Comparison of ENCODE assay signal across 10 mouse cellular contexts in the genomic region with DNA sequence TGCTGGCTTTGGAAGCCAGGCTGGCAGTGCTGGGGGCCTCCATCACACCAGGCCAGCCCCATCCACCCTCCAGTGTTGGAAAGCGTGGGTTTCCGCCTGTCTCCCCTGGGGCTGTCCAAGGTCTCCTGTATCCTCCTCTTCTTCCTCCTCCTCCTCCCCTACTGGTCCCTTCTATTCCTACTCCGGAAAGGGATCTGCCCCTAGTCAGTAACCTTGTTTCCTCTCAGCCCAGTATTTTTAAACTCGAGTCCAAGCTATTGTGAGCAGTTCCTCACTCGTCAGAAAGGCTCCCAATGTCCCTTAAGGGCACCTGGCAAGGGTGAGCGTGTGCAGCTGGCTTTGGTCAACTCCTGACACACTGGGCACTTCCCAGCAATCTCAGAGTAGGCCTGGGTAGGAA. TPM values are rescaled to one million over a fixed set of nuclear protein-coding genes. Genes with fewer than 3 reads are reported as not detected.
A peak's percentile ranks its signal among the peaks of the same experiment; 100 is the strongest.
DNase-seq lines count a peak whose midpoint lies in the region; ATAC-seq and TF ChIP-seq lines count a peak whose summit lies in the region.
"Had no signal": no experiment of that assay in that cellular context is flagged by ENCODE, and none has a peak within 500 bp of the region (broad histone marks: within the 10 kb centered on the region; RNA-seq: fewer than 3 reads in every experiment).

No protein-coding gene starts in this region.

- 72% methylated on average over 6 of the region's 6 CpGs for WGBS in intestine, embryonic 15.5 days
- WGBS in intestine, postnatal 0 days, result 64% methylated on average over 6 of the region's 6 CpGs
- 38% methylated on average over 6 of the region's 6 CpGs for WGBS in bone marrow, adult 2 months
- 58% methylated on average over 6 of the region's 6 CpGs for WGBS in heart, embryonic 16.5 days

- peak; percentile 3 for DNase-seq in liver
- DNase-seq in cerebellum, adult 8-10 months, result no peak
- DNase-seq in MN1 (ENCODE audit: low spot score), result no peak
- DNase-seq: gastrocnemius, postnatal 10 days; right cerebral cortex, adult 18-20 months; thymus, adult 18-20 months had no signal

- H3K9me3 ChIP-seq in intestine, embryonic 15.5 days, result no peaks in the 10 kb centered on the region
- no peaks in the 10 kb centered on the region for H3K9me3 ChIP-seq in intestine, postnatal 0 days (ENCODE audit: control insufficient read depth)
- no peaks in the 10 kb centered on the region for H3K9me3 ChIP-seq in heart, embryonic 16.5 days (replicated peaks; ENCODE audit: control insufficient read depth, low read length)

- no peak overlapping the region for H3K4me3 ChIP-seq in intestine, embryonic 15.5 days (replicated peaks)
- no peak overlapping the region for H3K4me3 ChIP-seq in intestine, postnatal 0 days (ENCODE audit: low read depth, low read length)
- peak overlapping the region; percentile 15 for H3K4me3 ChIP-seq in bone marrow, adult 2 months (replicated peaks; ENCODE audit: control insufficient read depth, low read depth, low read length)
- H3K4me3 ChIP-seq in heart, embryonic 16.5 days (ENCODE audit: low read length), result no peak overlapping the region

- H3K27ac ChIP-seq in intestine, embryonic 15.5 days, result peak overlapping the region; percentile 51
- no peak overlapping the region for H3K27ac ChIP-seq in intestine, postnatal 0 days (ENCODE audit: low read depth, low read length)
- H3K27ac ChIP-seq in bone marrow, adult 2 months (ENCODE audit: control insufficient read depth, insufficient read depth, low read depth, low read length, poor library complexity), result peak overlapping the region; percentile 76
- H3K27ac ChIP-seq in heart, embryonic 16.5 days (ENCODE audit: low read length), result peak overlapping the region; percentile 68

- TF ChIP-seq CTCF in intestine, postnatal 0 days (IDR thresholded peaks at IDR 0.05; ENCODE audit: low read depth), result no peak
- TF ChIP-seq CTCF in bone marrow, adult 2 months (IDR thresholded peaks at IDR 0.05; ENCODE audit: control insufficient read depth, insufficient read depth, low read length), result no peak

- H3K9ac ChIP-seq in intestine, embryonic 15.5 days, result no peak overlapping the region
- no peak overlapping the region for H3K9ac ChIP-seq in intestine, postnatal 0 days (ENCODE audit: low read depth, low read length)
- H3K9ac ChIP-seq in heart, embryonic 16.5 days (ENCODE audit: low read length), result no peak overlapping the region

- H3K27me3 ChIP-seq in intestine, embryonic 15.5 days (replicated peaks), result no peaks in the 10 kb centered on the region
- H3K27me3 ChIP-seq in intestine, postnatal 0 days (replicated peaks; ENCODE audit: control insufficient read depth, insufficient read depth, low read length), result no peaks in the 10 kb centered on the region
- no peaks in the 10 kb centered on the region; the same call in 1 of the 2 replicates for H3K27me3 ChIP-seq in heart, embryonic 16.5 days (ENCODE audit: control insufficient read depth, insufficient read depth, low read length)

- no peaks in the 10 kb centered on the region for H3K36me3 ChIP-seq in intestine, embryonic 15.5 days
- H3K36me3 ChIP-seq in intestine, postnatal 0 days (ENCODE audit: control insufficient read depth, insufficient read depth), result no peaks in the 10 kb centered on the region
- no peaks in the 10 kb centered on the region for H3K36me3 ChIP-seq in heart, embryonic 16.5 days (ENCODE audit: control insufficient read depth, insufficient read depth)

- H3K4me2 ChIP-seq in intestine, embryonic 15.5 days (replicated peaks), result no peak overlapping the region
- no peak overlapping the region for H3K4me2 ChIP-seq in intestine, postnatal 0 days (replicated peaks; ENCODE audit: low read depth)
- H3K4me2 ChIP-seq in heart, embryonic 16.5 days (ENCODE audit: low read depth, low read length), result peak overlapping the region; percentile 6; the same call in 1 of the 2 replicates

- no peak for TF ChIP-seq POLR2A in bone marrow, adult 2 months (IDR thresholded peaks at IDR 0.05; ENCODE audit: borderline replicate concordance, control insufficient read depth, low read depth, low read length)

- no peak for ATAC-seq in intestine, embryonic 15.5 days
- no peak for ATAC-seq in intestine, postnatal 0 days
- 0 out of 2 replicates have a peak, but pooled peaks have one; percentile 12 for ATAC-seq in heart, embryonic 16.5 days (replicated peaks; ENCODE audit: extremely low read depth, insufficient read depth, low FRiP score)

- H3K4me1 ChIP-seq in intestine, embryonic 15.5 days (replicated peaks), result peaks cover 39% of the 10 kb centered on the region
- H3K4me1 ChIP-seq in intestine, postnatal 0 days (replicated peaks; ENCODE audit: control insufficient read depth, insufficient read depth, low read length), result no peaks in the 10 kb centered on the region
- peaks cover 28% of the 10 kb centered on the region for H3K4me1 ChIP-seq in bone marrow, adult 2 months (ENCODE audit: control insufficient read depth, insufficient read depth, low read length)
- peaks cover 23% of the 10 kb centered on the region for H3K4me1 ChIP-seq in heart, embryonic 16.5 days (ENCODE audit: control insufficient read depth, insufficient read depth, low read length)

RNA-seq across cellular contexts. Expression of gene Stk10, which starts 5.3 kb away (rescaled TPM):
- polyA plus RNA-seq in intestine, embryonic 15.5 days (2015; fragmentation: Nextera tagmentation; extraction: Ambion mirVana), result 3.6 and 4.3 TPM in 2 replicates
- polyA plus RNA-seq in intestine, postnatal 0 days (2015; fragmentation: Nextera tagmentation; extraction: Ambion mirVana), result 2.6 and 2.7 TPM in 2 replicates
- 17.6 and 23.9 TPM in 2 replicates for polyA plus RNA-seq in bone marrow, adult 2 months (2011; ENCODE audit: insufficient read depth, insufficient read length, low replicate concordance, missing spikeins)
- 4.1 and 5.5 TPM in 2 replicates for polyA plus RNA-seq in heart, embryonic 16.5 days (2015; fragmentation: Nextera tagmentation; extraction: Ambion mirVana)

RNA-seq across cellular contexts. Expression of gene Efcab9, which starts 6.6 kb away (rescaled TPM):
- 0.35 and 0.64 TPM in 2 replicates for polyA plus RNA-seq in intestine, embryonic 15.5 days (2015; fragmentation: Nextera tagmentation; extraction: Ambion mirVana)
- polyA plus RNA-seq in intestine, postnatal 0 days (2015; fragmentation: Nextera tagmentation; extraction: Ambion mirVana), result 0.21 and 0.58 TPM in 2 replicates
- not detected in 2 replicates for polyA plus RNA-seq in bone marrow, adult 2 months (2011; ENCODE audit: insufficient read depth, insufficient read length, low replicate concordance, missing spikeins)
- 0.40 and 0.56 TPM in 2 replicates for polyA plus RNA-seq in heart, embryonic 16.5 days (2015; fragmentation: Nextera tagmentation; extraction: Ambion mirVana)
